Mouse (Mus musculus) heart, adult 2 months (tissue): ENCODE results near the gene Ugt1a10.
"Not testable (repeated sequence)": the region's sequence is repeated elsewhere in the genome, so short reads cannot be mapped to it uniquely, and the experiment has no call there.

Experiments used
- CTCF ChIP-seq: fragments of 200-600 bp; IDR thresholded peaks from 2 replicates; pipeline ENCODE4 v1.8.1; 2022; ENCODE audit warnings: antibody characterized with exemption, mild to moderate bottlenecking, moderate library complexity
- EP300 ChIP-seq: fragments of 200-500 bp; IDR thresholded peaks from 2 replicates; pipeline ENCODE4 v1.6.1; 2011; ENCODE audit warnings: low read depth, low read length, control low read depth; ENCODE audit not compliant: insufficient read depth
- POLR2A ChIP-seq: fragments of 200-500 bp; IDR thresholded peaks from 2 replicates; pipeline ENCODE4 v1.6.1; 2011; ENCODE audit warnings: mild to moderate bottlenecking, low read depth, low read length, control low read depth; ENCODE audit not compliant: insufficient read depth

- TF ChIP-seq CTCF, POLR2A, EP300: not testable (repeated sequence)
Observed at GRCm38 (mm10) chr1:88125827-88126360, 70.7 kb downstream of the Ugt1a10 start.
